Mouse (Mus musculus): ENCODE results near the gene Them7. TPM values are rescaled to one million over a fixed set of nuclear protein-coding genes. Genes with fewer than 3 reads are reported as not detected.

Gene Them7
- total RNA-seq, 2 experiments from 2014 or later = not detected

GRCm38 (mm10) chr2:105303962-105304514 lies 79.9 kb downstream of the Them7 start:
- DNase-seq (ENCODE audit: low spot score in 2 of 2) = no peak

- DNase-seq (ENCODE audit: low spot score in 2 of 2) = no peak
Measured at GRCm38 (mm10) chr2:105305876-105306275, 81.8 kb downstream of the Them7 start.

- DNase-seq (ENCODE audit: low spot score in 2 of 2) = peak; percentile 42 to 51
Measured at GRCm38 (mm10) chr2:105311414-105311813, 87.3 kb downstream of the Them7 start.

- no peak for DNase-seq (ENCODE audit: low spot score in 2 of 2)
Measured at GRCm38 (mm10) chr2:105311991-105312390, 87.9 kb downstream of the Them7 start.

GRCm38 (mm10) chr2:105313077-105313476 lies 89.0 kb downstream of the Them7 start:
- no peak for DNase-seq (ENCODE audit: low spot score in 2 of 2)

- DNase-seq (ENCODE audit: low spot score in 2 of 2) = no peak
Measured at GRCm38 (mm10) chr2:105317556-105318184, 93.5 kb downstream of the Them7 start.

GRCm38 (mm10) chr2:105326067-105326466 lies 101.9 kb downstream of the Them7 start:
- no peak for DNase-seq (ENCODE audit: low spot score in 2 of 2)

GRCm38 (mm10) chr2:105330024-105330423 lies 105.9 kb downstream of the Them7 start:
- peak; percentile 52 to 62 for DNase-seq (ENCODE audit: low spot score in 2 of 2)

- DNase-seq (ENCODE audit: low spot score in 2 of 2) = no peak
Measured at GRCm38 (mm10) chr2:105333107-105333506, 109.0 kb downstream of the Them7 start.

- peak; percentile 54 to 69 for DNase-seq (ENCODE audit: low spot score in 2 of 2)
Measured at GRCm38 (mm10) chr2:105333976-105334713, 110.0 kb downstream of the Them7 start.

GRCm38 (mm10) chr2:105335661-105336060 lies 111.5 kb downstream of the Them7 start:
- DNase-seq (ENCODE audit: low spot score in 2 of 2) = no peak

- no peak for DNase-seq (ENCODE audit: low spot score in 2 of 2)
Measured at GRCm38 (mm10) chr2:105336314-105337027, 112.4 kb downstream of the Them7 start.

- DNase-seq (ENCODE audit: low spot score in 2 of 2) = peak in 1 of 2 experiments; percentile 12
Measured at GRCm38 (mm10) chr2:105337171-105337875, 113.2 kb downstream of the Them7 start.

GRCm38 (mm10) chr2:105339993-105340392 lies 115.9 kb downstream of the Them7 start:
- no peak for DNase-seq (ENCODE audit: low spot score in 2 of 2)

GRCm38 (mm10) chr2:105348886-105349285 lies 124.8 kb downstream of the Them7 start:
- DNase-seq (ENCODE audit: low spot score in 2 of 2) = no peak

GRCm38 (mm10) chr2:105356791-105357190 lies 132.7 kb downstream of the Them7 start:
- no peak for DNase-seq (ENCODE audit: low spot score in 2 of 2)

GRCm38 (mm10) chr2:105358040-105358439 lies 133.9 kb downstream of the Them7 start:
- no peak for DNase-seq (ENCODE audit: low spot score in 2 of 2)

GRCm38 (mm10) chr2:105367623-105368022 lies 143.5 kb downstream of the Them7 start:
- no peak for DNase-seq (ENCODE audit: low spot score in 2 of 2)

- DNase-seq (ENCODE audit: low spot score in 2 of 2) = no peak
Measured at GRCm38 (mm10) chr2:105370240-105370639, 146.1 kb downstream of the Them7 start.

- peak in 1 of 2 experiments; percentile 15 for DNase-seq (ENCODE audit: low spot score in 2 of 2)
Measured at GRCm38 (mm10) chr2:105370698-105371097, 146.6 kb downstream of the Them7 start.

- DNase-seq (ENCODE audit: low spot score in 2 of 2) = no peak
Measured at GRCm38 (mm10) chr2:105372156-105372555, 148.0 kb downstream of the Them7 start.
